Mouse (Mus musculus) heart, postnatal 25 days (tissue): ENCODE results near the gene Pde4dip. TPM values are rescaled to one million over a fixed set of nuclear protein-coding genes. Genes with fewer than 3 reads are reported as not detected.
A peak's percentile ranks its signal among the peaks of the same experiment; 100 is the strongest.

Experiments
- DNase-seq: peaks from one replicate; pipeline ENCODE4 v3.0.0; 2022; ENCODE audit warnings: low spot score
- intact Hi-C: fragments of 180-260 bp; cut with DNase I; formaldehyde crosslinking; loops from one replicate; pipeline ENCODE4 v1.15.1; 2025
- total RNA-seq, 2 experiments: library from RNA; stranded (reverse); gene quantifications; 2 replicates each; pipeline ENCODE4 v1.2.3; 2021

The Pde4dip gene
- total RNA-seq, 2 experiments from 2014 or later = 1,803 to 1,950 TPM

GRCm38 (mm10) chr3:97676126-97676525, 212.4 kb downstream of the Pde4dip start:
- intact Hi-C loops = no loop called here

GRCm38 (mm10) chr3:97674644-97675110, 213.8 kb downstream of the Pde4dip start, which contains the start of gene Gm17651:
TSS of gene Gm17651 (minus strand) at chr3:97674694.
- DNase-seq = no peak
- intact Hi-C loops = no loop called here

More at GRCm38 (mm10) chr3:97676126-97676525, 212.4 kb downstream of the Pde4dip start:
- DNase-seq = no peak

- no peak for DNase-seq
- intact Hi-C loops = no loop called here
Observed at GRCm38 (mm10) chr3:97667093-97667675, 221.3 kb downstream of the Pde4dip start.

GRCm38 (mm10) chr3:97666154-97666553, 222.4 kb downstream of the Pde4dip start:
- intact Hi-C loops = no loop called here
- no peak for DNase-seq

- intact Hi-C loops = no loop called here
- no peak for DNase-seq
Observed at GRCm38 (mm10) chr3:97665525-97665924, 223.0 kb downstream of the Pde4dip start.

GRCm38 (mm10) chr3:97661206-97661605, 227.3 kb downstream of the Pde4dip start:
- no peak for DNase-seq
- intact Hi-C loops = loop anchor here (2.0 kb wide), 1 partner anchor 20 kb away; no protein-coding TSS in a partner anchor

GRCm38 (mm10) chr3:97659746-97660145, 228.8 kb downstream of the Pde4dip start:
- no peak for DNase-seq
- intact Hi-C loops = loop anchor here (2.0 to 5.0 kb wide), 2 partner anchors 21 to 108 kb away; no protein-coding TSS in a partner anchor

- DNase-seq = no peak
- intact Hi-C loops = loop anchor here (5.0 kb wide), 1 partner anchor 109 kb away; no protein-coding TSS in a partner anchor
Observed at GRCm38 (mm10) chr3:97658426-97659193, 229.9 kb downstream of the Pde4dip start.

- intact Hi-C loops = loop anchor here (2.0 to 5.0 kb wide), 2 partner anchors 47 to 109 kb away; partner anchors contain the start of gene Chd1l
- DNase-seq = peak; percentile 98
Observed at GRCm38 (mm10) chr3:97657655-97658411, 230.7 kb downstream of the Pde4dip start, which contains the start of gene Prkab2. TSS of gene Prkab2 (plus strand) at chr3:97658193.

- DNase-seq = no peak
- intact Hi-C loops = loop anchor here (5.0 kb wide), 1 partner anchor 112 kb away; no protein-coding TSS in a partner anchor
Observed at GRCm38 (mm10) chr3:97654901-97655300, 233.6 kb downstream of the Pde4dip start.

GRCm38 (mm10) chr3:97653781-97654180, 234.7 kb downstream of the Pde4dip start:
- intact Hi-C loops = no loop called here
- DNase-seq = no peak

GRCm38 (mm10) chr3:97651604-97652003, 236.9 kb downstream of the Pde4dip start:
- intact Hi-C loops = no loop called here
- DNase-seq = no peak

GRCm38 (mm10) chr3:97649469-97649868, 239.0 kb downstream of the Pde4dip start:
- intact Hi-C loops = no loop called here
- no peak for DNase-seq

GRCm38 (mm10) chr3:97649022-97649421, 239.5 kb downstream of the Pde4dip start:
- intact Hi-C loops = no loop called here
- no peak for DNase-seq

- intact Hi-C loops = no loop called here
- DNase-seq = no peak
Observed at GRCm38 (mm10) chr3:97648518-97648917, 240.0 kb downstream of the Pde4dip start.

GRCm38 (mm10) chr3:97642001-97642400, 246.5 kb downstream of the Pde4dip start:
- DNase-seq = no peak
- intact Hi-C loops = no loop called here

- intact Hi-C loops = no loop called here
- no peak for DNase-seq
Observed at GRCm38 (mm10) chr3:97641396-97641795, 247.1 kb downstream of the Pde4dip start.
